Mouse (Mus musculus): ENCODE measurements around the gene Sh3kbp1.
"Not testable (repeated sequence)": the region's sequence is repeated elsewhere in the genome, so short reads cannot be mapped to it uniquely, and the experiment has no call there.

Gene Sh3kbp1

DNA sequence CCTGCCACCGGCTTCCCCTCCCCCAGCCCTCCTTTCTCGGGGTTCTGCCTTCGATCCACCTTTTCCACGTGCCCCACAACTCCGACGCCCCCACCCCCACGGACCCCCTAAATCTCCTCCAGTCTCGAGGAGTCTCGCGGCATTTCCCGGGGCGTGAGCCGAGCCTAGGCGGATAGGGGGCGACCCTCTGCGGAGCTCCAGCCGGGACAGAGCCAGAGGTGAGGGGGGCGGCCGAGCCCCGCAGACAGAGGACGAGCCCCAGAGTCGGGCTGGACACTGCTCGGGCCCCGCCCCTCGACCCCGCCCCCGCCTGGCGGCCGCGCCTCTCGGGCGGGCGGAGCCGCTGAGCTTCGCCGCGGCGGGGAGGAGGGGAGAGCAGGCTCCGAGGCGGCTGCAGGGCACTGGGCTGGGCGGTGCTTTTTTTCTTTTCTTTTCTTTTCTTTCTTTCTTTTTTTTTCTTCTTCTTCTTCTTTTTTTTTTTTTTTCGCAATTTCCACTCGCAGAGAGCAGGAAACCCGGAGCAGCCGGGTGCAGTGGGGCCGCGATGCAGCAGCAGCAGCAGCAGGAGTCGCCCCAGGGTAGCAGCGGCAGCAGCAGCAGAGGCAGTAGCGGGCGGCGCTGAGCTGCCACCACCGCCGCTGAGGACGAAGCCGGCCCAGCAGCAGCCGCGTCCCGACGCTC, at the start of gene Sh3kbp1:
Gene Sh3kbp1 (plus strand): TSS at position 366 of the 681 bp plus-strand sequence.
- peak; percentile 78 for DNase-seq

DNA sequence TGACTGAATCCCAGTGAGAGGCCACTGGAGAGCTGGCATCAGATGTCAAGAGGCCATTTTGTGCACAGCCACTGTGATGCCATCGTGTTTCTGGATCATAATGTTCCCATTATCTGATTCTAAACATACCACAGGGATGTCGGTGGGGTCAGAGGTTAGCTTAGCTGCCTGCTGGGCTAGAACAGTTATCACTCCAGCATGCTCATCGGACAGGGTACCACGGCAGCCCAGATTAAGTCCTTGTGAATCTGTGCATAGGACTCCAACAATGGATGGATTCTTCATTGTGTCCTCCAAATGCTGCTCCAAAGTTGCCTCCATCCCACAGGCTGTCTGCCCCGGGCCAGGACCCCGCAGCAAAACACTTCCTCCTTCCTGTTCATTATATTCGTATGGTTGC, 42.3 kb upstream of the Sh3kbp1 start:
- DNase-seq, result not testable (repeated sequence)

DNA sequence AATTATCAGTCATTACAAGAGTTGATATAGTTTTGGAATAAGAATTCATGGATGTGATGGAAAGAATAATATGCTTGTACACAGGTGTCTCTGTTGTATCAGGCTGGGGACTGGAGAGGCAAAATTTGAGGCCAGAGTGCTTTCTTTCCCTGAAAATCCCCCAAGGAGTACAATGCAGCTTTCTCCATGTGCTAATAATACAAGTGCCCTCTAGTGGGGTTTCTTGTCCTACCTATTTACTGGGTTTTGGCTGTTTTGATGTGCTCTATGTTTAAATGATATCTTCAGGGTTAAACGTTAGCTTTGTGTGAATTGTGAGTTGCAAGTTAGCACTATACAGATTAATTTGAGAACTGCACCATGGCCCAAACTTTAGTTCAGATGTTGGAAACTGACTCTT, 35.4 kb upstream of the Sh3kbp1 start:
- DNase-seq, result no peak

DNA sequence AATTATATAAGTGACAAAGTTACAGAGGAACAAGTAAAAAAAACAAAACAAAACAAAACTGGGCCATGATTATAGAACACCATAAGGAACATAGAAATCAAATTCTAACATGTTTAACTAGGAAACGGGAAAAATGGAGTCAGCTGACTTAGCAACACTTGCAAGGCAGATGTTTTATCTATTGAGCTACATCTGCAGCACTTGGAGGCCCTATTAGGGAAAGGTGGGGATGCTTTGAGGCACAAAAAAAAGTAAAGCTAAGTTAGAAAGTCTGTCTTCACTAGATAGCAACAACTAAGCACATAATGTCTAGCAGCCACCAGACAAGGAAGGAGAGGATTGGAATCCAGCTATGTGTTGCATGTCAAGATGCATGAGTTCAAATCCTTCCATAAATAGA, 29.6 kb upstream of the Sh3kbp1 start:
- no peak for DNase-seq

DNA sequence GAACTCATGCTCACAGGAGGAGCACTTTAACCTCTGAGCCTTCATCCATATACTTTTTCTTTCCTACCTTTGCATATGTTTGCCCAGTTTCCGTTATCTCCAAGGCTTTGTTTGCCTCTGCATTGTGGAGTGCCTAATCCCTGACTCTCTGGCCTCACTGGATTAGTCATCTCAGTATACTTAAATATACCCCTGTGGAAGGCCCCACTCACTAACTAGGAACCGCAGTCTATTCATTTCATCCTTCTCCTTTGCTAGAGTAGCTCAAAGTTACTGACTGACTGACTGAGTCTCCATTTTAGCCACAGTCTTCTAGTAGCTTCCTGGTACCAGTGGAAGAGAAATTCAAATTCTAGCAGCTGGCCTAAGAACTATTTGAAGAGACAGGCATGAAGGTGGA, 22.2 kb upstream of the Sh3kbp1 start:
- DNase-seq, result no peak

DNA sequence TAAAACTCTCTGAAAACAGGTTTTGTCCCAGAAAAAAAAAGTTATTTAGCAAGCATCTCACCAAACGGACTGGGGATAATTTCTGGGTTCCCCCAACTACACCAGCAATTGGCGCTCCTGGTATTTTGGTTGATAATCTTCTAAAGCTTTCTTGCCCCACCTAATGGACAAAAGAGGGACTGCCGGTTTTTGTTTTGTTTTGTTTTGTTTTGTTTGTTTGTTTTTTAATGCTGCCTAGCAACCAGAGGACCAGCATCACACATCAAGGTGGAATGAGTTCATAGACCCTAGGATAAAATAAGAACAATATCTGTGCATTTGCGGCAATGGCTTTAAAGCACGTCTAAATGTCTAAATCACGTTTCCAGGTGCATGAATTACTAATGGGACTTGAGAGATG, 20.1 kb upstream of the Sh3kbp1 start:
- DNase-seq, result peak; percentile 21

DNA sequence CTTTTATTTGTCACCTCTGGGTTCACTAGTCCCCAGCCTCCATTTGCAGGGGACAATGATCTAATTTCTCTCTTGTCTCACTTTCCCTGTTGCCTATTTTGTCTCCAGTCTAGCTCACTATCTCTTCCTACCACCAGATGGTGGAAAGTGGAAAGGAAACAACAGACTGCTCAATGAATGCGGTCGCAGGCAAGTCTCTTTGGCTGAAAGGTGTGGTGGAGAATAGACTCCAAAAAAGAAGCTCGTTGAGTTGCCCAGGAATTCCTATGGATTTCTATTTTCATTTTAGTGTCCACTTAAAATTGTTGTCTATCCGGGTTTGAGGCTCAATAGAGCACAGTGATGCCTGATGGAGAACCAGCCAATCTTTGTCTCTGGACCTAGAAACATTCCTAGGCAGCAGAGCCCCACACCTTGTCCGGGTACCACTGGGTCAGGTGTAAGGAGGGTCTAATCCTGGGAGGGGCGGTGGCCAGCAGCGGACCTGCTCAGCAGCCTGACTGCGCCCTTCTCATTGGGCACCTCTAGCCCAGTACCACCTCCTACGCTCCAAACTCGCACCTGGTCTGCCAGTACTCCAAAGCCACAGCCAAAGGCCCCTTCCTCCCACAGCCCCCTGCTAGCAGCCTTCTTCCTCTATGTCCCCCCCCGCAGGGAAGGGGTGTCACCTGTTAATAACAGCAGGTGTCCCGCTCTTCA, 715 bp upstream of the Sh3kbp1 start:
- peak; percentile 21 for DNase-seq

DNA sequence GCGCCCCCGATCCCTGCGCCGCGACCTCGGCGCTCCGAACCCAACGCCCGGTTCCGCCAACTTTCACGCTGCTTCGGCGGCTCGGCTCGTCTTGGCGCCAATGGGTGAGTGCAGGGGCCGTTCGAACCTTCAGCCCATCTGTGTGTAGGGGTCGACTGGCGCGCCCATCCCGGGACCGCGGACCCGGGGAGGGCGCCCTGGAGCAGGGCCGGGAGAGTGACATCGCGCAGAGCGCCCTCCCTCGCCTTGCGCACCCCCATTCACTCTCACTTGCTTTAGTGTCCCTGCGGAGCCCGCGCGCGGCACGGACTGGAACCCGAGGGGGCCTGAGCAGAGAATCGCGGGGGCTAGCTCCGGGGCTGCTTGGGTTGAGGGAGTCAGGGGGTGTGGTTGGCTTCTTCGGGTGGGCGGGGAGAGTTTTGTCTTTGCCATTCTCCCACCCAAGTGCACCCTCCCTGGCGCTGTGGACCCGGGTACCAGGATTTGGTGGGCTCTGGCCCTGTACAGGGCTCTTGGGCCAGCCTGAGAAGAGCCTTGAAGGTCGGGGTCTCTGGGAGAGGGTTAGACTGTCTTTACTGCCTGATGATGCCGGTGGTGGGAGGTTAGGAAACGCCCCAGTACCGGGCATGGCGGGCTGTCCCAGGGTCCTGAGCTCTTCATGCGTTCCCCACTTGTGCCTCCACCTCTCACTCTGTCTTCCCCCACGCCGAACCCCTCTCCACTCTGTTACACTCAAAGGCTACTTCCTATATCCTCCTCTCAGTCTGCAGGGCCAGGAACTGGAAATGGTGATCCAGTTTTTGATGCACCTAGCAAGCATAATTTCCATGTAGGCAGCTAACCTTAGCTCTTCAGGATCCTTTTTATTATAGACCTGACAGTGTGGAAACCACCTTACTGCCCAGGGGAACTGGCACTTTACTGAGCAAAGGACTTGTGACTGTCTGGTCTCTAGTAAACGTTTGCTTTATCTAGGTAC, 805 bp downstream of the Sh3kbp1 start:
- peak; percentile 73 for DNase-seq

DNA sequence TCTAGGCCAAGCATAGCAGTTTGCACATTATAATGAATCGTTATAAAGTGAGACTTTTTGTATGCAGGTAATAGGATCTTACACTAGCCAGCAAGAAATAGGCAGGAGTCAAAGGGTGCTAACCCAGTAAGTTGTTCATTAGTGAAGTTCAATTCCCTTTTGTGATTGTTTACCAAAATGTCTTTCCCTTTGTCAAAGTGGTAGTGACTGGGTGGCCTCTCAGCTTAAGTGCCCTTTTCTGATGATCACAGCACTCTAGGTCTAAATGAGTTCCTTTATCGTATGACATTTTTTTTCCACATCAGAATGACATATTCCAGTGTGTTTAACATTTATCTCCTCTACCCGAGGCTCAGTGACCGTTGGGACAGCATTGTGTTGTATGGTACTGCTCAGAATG, 1.6 kb downstream of the Sh3kbp1 start:
- DNase-seq, result no peak

DNA sequence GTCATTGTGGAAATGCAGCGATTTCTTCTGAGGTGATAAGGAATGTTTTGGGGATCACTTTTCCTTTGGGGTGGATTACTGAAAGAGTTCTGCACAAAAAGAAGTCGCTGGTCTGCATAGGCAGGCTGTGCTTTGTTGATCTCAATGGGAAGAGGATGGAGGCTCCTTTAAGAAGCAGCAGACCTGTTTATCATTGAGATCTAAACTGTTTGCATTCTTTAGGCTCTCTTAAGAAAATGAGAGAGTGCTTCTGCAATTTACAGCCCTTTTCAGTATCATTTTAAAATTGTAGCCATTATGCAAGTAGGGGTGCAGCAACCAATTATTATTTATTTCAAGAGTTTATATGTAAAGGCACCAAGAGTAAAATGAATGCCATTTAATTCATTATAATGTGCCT, 2.1 kb downstream of the Sh3kbp1 start:
- no peak for DNase-seq

DNA sequence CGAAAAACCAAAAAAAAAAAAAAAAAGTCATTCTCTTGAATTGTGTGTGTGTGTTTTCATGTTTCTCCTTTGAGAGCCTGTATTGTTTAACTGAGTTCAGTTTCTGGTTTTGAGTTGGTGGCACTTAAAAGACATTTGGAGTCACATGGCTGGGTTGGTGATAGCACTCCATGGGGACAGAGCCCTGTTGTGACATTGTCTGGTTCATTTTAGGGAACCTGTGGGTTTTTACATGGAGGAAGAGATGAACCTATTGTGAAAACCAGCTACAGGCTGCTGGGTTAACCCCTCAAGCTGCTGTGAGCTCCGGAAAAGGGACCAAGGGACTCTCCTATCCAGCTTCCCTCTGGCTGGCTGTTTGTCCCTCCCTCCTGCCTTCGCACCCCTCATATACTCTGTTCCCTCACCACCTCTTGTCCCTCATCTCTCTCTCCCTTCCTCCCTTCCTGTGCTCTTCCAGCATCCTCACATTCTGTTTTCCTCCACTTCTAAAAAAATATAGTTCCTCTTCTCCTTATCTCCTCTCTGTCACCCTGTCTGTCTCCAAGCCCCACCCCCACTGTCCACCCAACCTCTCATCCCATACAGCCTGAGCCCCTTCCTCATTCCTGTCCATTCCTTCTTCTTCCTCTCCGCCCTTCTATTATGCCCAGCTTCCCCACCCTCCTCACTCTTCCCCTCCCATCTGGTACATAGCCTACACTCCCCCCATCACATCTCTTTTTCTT, 11.6 kb downstream of the Sh3kbp1 start:
- DNase-seq, result no peak

DNA sequence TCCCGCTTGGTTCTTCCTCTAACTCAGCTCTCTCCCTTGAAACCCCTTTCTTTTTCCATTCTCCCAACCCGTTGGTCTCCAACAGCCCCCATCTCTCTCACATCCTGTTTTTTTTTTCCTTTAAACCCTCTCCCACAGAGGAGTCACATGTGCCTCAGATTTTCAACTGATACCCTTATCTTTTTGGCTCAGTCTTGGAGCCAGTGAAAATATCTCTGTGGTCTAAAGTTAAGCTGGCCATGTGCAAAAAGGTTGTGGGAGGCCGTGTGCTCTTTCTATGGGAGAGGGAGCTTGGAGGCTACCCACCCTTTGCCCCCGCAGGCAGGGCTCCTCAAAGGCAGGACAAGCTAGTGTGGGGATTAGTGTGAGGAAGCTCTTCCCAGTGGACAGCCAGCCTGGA, 12.9 kb downstream of the Sh3kbp1 start:
- DNase-seq, result no peak

DNA sequence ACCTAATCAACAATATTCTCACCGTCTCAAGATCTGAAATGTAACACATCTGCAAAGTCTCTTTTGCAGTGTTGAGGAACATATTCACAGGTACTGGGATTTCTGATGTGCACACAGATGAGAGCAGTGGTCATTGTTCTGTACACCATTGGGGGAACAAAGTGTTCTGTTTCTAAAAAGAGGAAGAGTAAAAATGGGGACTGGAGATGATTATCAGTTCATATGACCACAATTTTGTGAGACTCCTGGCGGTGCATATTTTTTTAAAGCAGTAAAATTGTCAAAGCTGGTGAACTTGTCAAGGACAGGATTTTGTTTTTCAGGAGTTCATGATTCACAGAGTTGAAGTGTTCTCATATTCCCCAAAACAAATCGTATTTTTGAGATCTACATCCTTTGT, 18.2 kb downstream of the Sh3kbp1 start:
- no peak for DNase-seq

DNA sequence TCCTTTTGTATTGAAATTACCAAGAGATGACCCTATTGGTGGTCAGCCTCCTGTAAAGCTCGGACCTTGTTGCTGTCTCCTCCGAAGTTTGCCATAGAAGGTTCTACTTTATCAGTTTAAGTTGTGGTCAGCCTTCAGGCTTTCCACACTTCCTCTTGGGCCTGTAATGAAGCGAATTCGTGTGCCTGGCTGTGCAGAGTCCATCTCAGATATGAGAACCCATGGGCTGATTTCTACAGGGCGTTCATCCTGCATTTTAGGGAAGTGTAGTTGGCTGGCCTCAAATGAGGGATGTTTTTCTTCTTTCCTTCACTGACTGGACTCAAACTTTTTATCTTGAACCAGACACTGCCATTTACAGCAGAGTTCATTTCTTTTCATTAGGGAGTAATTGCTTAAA, 20.5 kb downstream of the Sh3kbp1 start:
- DNase-seq, result no peak

DNA sequence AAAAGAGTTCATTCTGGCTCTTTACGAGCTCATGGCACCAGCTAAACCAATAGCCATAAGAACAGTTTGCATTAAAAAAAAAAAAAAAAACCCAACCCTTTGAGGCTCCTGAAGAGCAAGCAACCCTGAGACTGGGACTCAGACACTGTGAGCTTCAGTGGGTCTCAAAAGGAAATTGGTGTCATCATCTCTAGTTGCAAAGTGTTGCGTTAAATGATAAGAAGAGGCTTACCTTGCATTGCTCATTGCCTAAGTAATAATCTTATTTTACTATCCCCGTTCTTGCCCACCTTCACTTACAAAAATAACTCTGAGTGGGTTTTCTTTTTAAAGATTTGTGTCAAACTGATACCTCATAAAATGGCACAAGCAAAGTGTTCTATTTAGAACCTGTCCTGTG, 21.5 kb downstream of the Sh3kbp1 start:
- DNase-seq, result no peak

DNA sequence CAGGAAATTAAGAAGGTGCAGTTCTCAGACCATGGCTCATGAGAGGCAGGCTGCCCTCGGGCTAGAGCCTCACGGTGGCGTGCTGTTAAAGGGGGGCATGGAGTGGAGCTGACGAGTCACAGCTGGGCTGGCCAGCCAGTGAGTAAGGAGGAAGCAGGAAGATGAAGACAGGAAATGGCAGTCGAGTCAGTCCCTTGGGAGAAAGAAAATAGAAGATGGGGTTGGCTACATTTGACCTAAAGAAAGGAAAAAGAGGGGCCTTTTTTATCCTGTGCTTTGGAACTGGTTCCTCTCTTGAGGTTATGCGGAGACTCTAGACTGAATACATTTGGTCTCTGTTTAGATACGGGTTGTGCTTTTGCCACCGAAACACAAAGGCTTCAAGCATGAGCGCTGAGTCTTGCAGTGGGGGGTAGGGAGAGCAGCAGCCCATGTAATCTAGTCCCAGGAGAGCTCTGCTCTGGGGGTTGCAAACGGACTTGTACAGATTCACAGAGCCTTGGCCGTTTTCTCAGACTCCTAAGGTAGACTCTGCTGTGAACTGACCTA, 23.1 kb downstream of the Sh3kbp1 start:
- peak; percentile 49 for DNase-seq

DNA sequence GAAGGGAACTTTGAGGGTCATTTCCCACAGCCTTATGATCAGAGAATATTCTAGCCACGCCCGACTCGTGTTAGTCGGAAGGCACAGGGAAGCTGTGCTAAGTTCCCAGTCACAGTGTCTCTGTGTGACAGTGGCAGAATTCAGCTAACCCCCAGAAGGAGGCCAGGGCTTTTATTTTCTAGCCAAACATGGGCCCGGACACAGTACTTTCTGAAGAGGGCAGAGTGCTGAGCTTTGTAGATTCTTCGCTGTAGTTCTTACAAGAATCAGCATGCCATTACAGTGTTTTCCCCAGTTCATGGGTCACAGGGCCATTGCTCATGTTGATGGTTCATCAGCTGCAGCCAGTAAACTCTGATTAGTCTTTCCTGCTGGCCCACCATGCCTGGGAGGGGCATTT, 23.7 kb downstream of the Sh3kbp1 start:
- DNase-seq, result no peak

DNA sequence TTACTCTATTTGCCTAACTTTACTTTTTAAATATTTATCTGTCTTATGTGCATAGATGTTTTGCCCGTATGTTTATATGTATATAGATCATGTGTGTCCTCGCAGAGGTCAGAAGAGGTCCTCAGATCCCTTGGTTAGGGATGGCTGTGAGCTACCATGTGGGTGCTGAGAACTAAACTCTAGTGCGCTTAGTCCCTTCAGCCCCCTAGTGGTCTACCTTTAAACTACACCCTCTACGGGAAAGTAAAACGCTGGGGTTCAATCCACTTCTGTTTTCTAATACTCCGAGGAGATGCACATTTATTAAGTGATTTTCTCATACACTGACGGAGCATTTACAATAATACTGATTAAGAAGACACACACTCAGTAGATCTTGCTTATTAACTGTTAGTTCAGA, 44.3 kb downstream of the Sh3kbp1 start:
- no peak for DNase-seq

DNA sequence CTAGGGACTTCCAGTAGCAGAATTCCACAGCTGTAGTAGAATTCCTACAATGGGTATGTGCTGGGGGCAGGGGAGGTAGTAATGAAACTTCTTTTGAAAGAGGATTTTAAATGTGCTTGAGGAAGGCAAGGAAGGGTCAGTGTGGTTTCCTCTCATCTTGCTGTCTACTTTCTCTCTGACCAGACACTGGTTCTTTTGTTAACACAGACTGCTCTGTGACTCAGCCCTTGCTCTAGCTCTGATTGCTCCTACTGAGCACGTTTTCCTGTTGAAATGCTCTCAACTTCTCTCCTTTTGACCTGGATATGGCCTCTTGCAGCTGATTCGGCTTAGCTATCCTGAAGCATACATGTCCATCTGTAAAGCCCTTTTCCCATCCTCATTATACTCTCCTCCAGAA, 45.4 kb downstream of the Sh3kbp1 start:
- DNase-seq, result no peak

DNA sequence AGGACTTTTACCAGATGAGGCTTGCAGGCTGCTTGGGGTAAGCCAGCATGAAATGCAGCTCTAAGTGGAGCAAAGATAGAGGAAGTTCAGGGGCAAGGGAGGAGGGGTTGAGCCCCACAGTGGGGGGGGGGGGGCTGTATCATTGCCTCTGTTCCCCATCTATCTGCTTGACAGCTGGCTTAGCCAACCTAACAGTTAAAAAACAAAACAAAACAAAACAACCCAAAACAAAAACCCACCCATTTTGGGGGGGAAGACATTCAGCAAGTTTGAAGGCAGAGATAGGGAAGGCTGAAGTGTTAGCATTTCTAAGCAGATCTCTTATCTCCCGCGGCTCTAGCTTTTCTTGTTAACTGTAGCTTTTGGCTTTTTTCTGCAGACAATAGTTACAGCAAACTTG, 49.2 kb downstream of the Sh3kbp1 start:
- DNase-seq, result peak; percentile 45

DNA sequence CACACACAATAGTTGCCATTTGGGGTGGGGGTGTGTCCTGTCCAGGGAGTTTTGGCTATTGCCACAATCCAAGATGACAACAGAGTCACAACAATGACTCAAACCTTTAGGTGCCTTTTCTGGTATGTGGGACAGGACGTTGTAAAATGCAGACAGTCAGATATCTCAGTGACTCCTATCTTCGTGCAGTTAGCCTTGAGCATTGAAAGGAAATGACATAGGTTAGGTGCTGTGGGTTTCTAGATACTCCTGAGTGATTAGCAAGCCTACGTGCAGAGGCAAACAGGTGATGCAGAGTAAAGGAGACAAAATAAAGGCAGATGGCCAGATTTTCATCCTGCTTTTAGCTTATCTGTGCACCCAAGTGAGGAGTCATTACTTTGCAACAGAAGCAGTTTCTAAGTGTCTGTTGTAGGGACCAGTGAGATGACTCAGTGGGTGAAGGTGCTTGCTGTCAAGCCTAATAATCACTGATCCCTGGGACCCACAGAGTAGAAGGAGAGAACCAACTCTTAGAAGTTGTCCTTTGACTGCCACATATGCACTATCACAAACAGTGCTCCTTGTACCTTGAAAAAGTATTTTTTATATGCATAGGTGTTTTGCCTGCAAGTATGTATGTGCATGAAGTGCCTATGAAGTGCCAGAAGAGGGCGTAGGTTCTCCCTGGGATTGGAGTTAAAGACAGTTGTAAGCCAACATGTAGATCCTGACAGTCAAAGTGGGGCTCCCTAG, 50.7 kb downstream of the Sh3kbp1 start:
- peak; percentile 42 for DNase-seq

DNA sequence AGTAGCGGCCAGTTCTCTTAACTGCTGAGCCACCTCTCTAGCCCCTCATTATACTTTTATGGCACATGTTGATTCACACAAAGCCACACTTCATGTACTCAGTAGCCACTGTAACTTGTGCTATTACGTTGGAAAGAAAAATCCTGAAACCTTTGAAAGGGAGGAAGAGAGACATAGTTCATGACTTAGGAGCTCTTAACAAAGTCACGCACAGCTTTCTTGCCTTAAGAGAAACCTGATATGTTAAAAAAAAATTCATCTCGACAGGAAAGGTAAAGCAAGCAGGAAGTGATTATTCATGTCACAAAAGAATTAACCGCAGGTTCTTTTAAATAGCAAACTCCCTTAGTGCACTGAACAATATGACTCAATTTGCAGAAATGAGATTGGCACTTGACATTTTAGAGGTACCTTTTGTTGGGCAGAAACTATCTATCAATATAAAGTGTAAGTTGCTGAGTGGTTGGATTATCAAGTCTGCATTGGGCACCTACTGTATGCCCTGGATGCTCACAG, 51.3 kb downstream of the Sh3kbp1 start:
- no peak for DNase-seq
